Mouse (Mus musculus): Measurements from ENCODE around the gene Sapcd1.
"Not testable (repeated sequence)": the region's sequence is repeated elsewhere in the genome, so short reads cannot be mapped to it uniquely, and the experiment has no call there.

Gene Sapcd1

DNA sequence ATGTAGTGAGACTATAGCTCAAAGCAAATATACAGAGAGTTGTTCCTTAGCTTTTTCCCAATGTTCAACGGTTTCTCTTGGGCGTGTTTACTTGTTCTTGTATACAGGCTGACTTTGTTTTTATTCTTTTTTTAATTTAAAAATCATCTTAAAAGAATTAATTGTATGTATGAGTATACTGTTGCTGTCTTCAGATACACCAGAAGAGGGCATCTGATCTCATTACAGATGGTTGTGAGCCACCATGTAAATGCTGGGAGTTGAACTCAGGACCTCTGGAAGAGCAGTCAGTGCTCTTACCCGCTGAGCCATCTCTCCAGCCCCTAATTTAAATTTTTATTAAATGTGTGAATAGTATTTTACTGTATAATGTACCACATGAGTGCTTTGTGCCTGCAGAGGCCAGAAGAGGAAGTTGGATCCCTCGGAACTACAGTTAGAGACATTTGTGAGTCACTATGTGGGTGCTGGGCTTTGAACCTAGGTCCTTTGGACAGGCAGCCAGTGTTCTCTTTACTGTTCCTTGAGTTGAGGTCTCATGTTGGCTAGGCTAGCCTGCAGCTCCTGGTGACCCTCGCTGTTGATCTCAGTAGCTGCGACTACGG lies 20.3 kb downstream of the Sapcd1 start:
- no peak for DNase-seq (ENCODE audit: low spot score)

DNA sequence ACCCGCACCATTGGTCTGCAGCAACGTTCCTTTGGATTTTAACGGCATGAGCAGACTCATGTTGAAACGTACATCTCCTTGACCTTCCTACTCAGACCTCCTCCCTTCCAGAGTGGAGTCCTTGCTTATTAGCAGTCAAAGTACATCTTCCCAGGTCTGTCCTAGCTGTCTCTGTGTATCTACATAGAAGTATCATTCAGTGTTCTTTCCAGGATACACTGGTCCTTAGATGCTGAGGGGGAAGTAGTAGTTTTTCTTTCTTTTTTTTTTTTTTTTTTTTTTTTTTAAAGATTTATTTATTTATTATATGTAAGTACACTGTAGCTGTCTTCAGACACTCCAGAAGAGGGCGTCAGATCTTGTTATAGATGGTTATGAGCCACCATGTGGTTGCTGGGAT lies 21.9 kb downstream of the Sapcd1 start:
- DNase-seq (ENCODE audit: low spot score): not testable (repeated sequence)

DNA sequence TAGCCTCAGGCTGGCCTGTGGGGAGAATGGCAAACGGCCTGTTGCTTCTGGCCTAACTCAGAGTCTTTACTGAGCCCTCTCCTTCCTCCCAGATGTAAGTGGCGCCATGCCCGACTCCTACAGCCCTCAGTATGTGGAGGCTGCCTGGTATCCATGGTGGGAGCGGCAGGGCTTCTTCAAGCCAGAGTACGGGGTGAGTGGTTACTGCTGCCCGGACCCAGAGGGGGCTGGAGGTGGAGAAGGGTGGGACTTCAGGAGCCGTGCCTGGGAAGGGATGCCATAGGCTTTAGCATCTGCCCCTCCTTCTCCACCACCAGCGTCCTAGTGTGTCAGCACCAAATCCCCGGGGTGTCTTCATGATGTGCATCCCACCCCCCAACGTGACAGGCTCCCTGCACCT lies 22.7 kb downstream of the Sapcd1 start:
- no peak for DNase-seq (ENCODE audit: low spot score)

DNA sequence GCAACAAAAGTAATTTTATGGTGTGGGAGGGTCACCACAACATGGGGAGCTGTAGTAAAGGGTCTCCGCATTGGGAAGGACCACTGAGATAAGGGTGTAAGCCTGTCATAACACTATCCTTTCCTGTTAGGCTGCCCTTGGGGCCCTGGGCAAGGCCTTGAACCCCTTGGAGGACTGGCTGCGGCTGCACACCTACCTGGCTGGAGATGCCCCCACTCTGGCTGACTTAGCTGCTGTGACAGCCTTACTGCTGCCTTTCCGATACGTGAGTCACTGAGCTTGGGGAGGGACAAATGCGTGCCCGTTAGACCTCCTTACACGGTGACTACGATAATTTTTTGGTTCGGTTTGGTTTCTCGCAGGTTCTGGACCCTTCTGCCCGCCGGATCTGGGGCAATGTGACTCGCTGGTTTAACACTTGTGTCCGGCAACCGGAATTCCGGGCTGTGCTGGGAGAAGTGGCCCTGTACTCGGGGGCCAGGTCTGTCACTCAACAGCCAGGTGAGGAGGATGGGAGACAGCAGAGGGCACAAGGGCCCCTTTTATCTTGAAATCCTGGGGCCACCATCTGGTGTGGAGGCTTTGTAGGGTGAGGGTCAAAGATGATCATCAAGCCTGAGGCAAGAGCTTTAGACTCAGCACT lies 23.6 kb downstream of the Sapcd1 start:
- DNase-seq (ENCODE audit: low spot score): no peak

DNA sequence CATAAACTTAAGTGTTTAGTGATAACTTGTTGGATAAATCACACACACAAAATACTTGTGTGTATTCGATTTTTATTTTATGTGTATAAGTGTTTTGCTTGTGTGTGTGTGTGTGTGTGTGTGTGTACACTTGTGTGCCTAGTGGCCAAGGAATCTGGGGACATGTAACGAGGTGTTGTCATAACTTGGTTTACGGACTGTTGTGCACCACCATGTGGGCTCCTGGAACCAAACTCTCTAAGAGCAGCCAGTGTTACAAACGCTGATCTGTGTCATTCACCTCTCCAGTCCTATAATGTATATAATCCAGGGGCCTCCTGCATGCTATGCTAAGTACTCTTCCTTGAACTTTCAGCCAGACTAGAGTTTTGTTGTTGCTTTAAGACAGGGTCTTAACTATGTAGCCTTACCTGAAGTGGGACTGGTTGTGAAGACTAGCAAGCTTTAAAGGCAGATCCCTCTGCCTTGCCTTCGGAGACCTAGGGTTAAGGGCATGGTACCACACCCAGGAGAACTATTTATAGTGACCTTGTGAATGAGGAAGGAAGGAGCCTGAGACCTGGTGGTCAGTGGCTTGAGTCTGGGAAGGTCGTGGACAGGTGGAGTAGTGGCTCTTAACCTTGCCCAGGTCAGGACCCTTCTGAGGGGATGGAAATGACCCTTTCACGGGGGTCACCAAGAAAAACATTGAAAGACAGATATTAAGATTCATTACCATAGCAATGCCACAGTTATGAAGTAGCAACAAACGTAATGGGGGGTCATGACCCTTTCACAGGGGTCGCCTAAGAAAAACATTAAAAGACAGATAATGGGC lies 24.6 kb downstream of the Sapcd1 start:
- no peak for DNase-seq (ENCODE audit: low spot score)

DNA sequence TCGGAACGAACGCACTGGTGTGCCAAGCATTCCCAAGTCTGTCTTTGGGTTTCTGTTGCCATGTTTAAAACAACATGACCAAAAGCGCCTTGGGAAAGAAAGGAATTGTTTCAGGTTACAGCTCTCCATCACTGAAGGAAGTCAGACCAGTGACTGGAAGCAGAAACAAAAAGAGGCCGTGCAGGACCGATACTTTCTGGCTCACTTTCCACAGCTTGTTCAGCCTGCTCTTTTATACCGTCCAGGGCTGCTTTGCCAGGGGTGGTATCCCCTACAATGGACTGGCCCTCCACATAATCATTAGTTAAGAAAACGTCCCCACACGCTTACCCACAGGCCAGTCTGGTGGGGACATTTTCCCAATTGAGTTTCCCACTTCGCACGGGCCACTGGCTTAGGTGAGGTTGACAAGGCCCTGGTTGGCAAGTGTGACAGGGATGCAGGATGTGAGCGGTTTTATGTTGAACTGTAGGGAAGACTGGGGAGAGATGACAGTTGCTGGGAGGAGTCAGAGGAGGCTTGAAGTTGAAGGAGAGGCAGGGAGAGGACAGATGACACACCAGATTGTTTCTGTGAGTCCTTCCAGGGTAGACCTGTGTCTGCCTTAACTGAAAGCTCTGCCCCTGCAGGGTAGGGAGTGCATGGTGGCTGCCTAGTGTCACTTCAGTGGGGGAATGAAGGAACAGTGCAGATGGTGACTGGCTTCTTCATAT lies 25.5 kb downstream of the Sapcd1 start:
- DNase-seq (ENCODE audit: low spot score): no peak

DNA sequence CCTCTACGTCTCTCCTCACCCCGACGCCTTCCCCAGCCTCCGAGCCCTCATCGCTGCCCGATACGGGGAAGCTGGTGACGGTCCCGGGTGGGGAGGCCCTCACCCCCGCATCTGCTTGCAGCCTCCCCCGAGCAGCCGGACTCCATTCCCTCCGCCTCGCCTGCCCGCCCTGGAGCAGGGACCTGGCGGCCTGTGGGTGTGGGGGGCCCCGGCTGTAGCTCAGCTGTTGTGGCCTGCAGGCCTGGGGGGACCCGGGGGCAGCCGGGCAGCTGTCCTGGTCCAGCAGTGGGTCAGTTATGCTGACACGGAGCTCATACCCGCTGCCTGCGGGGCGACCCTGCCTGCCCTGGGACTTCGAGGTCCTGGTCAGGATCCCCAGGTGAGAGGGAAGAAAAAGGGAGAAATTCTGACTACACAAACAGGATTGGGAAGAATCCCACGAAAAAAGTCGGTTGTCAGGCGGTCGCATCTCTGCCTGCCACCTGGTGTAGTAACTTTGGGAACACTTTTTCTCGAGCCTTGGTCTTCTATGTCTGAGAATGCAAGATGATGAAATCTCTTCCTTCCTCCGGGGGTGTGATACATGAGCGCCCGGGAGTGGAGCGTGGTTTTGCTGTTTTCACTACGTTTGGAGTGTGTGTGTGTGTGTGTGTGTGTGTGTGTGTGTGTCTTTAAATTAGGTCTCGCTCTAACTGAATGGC lies 26.2 kb downstream of the Sapcd1 start:
- DNase-seq (ENCODE audit: low spot score): no peak

DNA sequence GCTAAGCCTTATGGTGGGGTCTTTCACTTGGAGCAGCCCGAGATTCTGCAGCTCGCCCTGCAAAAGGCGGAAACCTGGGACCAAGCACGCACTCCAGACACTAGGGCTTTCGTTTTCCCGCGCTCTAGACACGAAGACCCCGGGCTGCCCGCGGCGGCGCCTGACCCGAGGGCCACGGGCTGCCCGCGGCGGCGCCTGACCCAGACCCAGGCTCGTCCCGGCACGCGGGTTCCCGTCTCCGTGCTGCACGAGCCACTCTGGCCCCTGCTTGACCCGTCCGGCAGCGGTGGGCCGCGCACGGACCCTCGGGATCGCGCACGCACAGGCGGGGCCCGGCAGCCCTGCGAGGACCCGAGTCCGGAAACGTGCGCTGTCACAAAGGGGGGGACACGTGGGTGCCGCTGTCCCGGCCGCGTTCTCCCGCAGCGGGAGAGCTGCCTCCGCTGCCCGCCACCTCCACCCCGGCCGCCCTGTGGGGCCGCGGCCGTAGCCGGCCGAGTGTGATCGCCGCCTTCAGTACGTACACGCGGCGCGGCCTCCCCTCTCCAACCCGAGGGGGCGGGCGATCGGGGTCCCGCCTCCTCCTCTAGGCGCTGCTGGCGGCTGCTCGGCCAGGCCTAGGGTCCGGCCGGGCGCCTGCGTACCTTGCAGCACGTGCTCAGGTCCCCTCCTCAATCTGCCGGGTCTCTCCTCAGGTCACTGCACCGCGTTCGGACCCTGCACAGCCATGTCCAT lies 26.9 kb downstream of the Sapcd1 start, which contains the start of gene Vars:
Gene Vars, plus strand, starts transcription at position 271 of the 735 bp plus-strand sequence.
- DNase-seq (ENCODE audit: low spot score): peak; percentile 85

DNA sequence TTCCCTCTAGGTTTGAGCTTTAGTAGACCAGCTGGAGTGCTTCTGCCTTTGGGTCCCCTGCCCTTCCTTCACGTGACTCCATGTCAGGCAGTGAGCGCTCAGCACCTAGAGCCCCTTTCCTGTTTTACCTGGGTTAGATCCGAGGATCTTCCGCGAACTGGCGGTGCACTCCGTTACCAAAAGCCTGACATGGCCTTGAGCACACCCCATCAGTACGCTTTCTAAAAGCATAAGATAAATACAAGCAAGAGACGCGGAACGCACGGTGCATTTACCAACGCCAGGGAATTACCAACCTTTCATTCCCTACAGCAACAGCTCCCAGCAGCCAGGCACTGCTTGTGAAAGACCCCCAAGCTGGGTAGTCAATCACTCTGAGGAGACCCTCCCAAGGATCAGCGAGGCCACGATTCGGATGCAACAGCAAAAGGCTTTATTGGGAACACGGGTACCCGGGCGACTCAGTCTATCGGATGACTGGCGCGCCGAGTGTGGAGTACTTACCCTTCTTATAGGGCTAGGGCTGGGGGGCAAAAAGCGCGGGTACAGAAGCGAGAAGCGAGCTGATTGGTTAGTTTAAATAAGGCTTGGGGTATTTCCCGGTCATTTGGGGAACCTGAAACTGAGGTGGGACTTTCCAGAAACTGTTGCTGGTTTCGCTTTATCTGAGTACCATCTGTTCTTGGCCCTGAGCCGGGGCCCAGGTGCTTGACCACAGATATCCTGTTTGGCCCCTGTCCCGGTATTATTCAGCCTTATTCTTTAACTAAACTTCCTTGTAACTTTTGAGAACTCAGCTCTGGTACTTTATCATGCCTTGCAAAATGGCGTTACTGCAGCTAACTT lies 27.7 kb downstream of the Sapcd1 start:
- DNase-seq (ENCODE audit: low spot score): not testable (repeated sequence)

DNA sequence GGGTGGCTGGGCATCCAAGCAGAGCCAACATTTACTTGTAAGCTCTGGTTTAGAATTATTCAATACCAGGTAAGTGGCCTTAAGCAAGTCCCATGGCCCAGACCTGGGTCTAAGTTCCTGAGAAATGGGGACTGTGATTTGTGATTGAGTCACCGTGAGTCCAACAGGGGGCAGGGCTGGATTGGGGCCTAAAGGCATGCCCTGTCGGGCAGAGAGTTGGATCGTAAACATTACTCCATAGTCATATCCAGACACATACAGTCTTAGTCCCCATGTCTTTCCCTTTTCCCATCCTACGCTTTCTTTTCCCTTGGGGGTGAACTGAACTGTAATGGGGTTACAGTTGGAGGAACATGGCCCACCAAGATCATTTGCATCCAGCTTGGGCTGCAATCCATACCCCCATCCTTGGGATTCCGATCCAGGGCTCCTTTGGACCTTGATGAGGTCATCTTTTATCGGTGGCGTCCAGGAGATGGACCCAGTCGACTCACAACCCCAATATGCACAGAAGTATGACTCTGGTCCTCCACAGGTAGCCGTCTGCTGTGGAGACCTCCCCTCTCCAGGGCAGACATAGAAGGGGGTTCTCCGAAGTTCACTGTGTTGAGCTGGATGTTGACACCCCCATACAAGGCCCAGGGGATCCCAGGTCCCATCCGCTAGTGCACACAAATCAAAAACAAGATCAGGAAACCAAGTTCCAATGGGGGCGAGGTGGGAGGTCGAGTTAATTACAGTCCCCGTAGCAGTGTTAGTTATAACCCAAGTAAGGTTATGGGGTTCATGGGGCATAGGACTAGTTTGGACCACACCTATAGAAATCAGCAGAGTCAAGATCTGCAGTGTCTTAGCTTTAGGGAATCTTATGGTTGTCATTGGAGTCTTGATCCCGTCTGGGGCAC lies 29.0 kb downstream of the Sapcd1 start:
- no peak for DNase-seq (ENCODE audit: low spot score)

DNA sequence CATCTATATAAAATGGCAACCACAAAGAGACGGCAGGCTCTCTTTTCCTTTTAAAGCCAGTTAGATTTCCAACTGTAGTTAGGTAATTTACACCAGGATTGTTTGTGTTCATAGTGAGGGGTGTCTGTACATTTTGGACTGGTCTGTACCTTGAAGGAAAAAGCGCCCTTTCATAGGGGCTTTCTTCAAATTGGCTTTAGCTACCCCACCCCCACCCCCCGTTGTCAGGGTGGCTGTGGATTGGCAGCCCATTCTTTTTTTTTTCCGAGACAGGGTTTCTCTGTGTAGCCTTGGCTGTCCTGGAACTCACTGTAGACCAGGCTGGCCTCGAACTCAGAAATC lies 30.7 kb downstream of the Sapcd1 start:
- no peak for DNase-seq (ENCODE audit: low spot score)

DNA sequence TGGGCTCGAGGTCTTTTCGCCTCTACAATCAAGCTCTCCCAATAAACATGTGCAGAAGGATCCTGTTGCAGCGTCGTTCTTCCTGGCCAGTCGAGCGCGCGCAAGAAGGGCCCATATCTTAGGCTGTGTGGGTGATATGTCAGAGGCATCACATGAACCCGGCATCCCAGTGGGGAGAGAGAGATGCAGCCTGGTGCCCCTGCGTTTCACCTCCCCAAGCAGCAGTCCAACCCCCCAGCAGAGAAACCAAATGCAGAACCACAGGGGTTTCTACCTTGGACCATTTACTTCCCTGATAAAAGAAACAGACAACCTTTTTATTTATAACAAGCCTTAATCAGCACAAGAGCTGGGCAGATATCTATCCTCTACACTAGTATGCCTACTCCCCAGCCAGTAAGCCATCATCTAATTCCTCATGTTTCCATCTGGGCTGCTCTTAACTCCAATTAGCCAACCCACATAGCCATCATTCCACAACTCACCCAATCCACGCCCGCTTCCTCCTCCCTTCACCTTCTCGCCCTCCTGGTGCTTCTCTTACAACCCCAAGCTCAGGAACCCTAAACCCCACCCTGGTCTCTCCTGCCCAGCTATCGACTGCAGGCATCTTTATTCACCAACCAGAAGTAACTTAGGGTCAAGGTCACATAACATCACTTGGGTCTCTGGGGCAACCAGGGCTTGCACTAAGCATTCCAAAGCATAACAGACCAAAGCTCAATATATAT lies 31.2 kb downstream of the Sapcd1 start:
- no peak for DNase-seq (ENCODE audit: low spot score)

DNA sequence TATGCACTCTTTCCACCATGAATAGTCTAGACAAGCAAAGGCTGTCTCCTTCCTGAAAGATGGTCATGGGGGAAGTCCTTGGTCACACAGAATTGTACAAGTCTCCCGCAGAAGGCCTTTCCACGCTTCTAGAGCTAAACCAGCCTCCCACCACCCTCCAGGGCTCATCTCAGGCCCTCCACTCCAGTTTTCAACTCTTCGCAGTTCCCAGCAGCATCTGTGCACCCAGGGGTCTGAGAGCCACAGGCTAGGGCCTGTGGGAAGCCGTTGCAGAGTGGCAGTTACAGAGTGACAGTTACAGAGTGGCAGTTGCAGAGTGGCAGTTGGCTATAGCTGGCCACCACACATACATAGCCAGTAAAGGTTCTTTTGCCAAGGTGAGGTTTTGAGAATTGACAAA lies 31.9 kb downstream of the Sapcd1 start:
- not testable (repeated sequence) for DNase-seq (ENCODE audit: low spot score)

DNA sequence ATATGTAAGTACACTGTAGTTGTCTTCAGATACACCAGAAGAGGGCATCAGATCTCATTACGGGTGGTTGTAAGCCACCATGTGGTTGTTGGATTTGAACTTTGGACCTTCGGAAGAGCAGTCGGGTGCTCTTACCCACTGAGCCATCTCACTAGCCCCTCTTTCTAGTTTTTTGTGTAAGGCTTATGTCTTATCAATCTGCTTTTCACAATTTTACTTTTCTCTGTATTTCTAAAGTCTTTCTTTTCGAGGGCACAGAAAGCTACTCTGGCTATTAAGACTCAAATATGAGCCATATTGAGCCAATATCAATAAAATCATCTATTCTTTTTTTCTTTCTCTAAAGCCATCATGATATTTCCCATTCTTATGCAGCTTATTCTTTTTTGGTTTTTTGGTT lies 32.6 kb downstream of the Sapcd1 start:
- DNase-seq (ENCODE audit: low spot score): not testable (repeated sequence)

DNA sequence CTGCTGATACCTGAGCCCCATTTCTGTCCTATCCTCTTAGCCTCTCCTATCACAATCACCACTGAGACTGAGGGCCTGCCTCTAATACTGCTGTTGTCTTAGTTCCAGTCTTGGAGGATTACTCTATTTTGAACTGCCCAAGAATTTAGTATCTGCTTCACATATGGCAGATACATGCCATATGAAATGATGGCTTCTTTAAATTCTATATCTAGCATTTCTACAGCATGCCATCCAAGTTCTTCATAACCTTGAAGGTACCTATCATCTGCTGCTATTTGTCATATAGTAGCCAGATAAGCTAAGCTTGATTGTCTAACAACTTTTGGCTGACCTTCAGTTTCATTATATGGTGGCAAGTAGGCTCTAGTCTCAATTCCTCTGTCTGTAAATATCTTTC lies 33.1 kb downstream of the Sapcd1 start:
- no peak for DNase-seq (ENCODE audit: low spot score)

DNA sequence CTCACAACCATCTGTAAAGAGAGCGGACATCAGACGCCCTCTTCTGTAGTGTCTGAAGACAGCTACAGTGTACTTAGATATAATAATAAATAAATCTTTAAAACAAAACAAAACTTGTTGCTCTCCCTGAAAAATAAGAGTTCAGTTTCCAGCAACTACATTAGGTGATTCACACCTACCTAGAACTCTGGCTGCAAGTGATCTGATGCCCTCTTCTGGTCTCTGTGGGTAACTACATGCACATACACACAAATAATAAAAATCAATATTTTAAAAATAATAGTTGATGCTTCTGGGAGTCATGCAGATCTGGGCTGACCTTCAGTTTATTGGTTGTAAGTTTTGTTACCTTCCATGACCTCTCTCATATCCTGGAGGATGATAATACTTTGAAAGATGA lies 43.6 kb downstream of the Sapcd1 start:
- no peak for DNase-seq (ENCODE audit: low spot score)

DNA sequence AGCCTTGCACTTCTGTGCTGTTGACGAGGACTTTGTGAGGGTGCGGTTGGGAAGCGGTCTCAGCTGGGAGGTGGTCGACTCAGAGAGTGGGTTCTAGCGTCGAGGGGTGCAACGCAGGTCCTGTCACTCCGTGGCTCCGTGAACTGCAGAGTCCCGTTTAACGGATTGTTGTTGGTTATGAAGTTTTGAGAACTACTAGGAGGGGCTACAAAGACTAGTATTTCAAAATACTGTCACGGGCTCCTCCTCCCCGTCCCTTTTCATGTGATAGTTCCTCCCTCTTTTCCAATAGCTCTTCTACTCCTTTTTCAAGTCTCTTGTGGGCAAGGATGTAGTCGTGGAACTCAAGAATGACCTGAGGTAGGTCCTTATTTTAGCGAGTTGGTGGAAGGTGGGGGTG lies 45.5 kb downstream of the Sapcd1 start:
- DNase-seq (ENCODE audit: low spot score): no peak

DNA sequence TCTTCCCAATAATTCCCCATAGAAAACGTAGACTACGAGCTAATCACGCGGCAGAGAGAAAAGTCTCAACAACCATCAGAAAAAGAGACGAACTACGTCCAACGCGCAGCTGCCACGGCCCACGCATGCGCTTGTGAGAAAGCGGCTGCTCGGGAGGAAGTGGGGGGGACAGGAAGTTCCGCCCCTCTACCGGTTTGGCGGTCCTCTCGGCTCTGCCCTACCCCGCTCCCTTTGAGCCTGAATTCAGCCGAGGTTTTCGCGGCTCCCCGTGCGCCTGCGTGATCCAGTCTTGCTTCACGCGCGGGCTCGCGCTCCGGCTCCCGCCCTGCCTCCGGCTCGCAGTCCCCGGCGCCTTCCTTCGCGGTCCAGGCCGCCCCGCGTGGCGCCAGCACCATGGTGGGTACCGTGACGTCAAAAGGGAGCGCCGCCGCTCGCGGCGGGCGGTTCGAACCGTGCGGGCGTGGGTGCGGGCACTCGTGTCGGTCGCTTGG lies 46.1 kb downstream of the Sapcd1 start, which contains the start of gene Lsm2:
Gene Lsm2, plus strand, starts transcription at position 173 of the 491 bp plus-strand sequence.
- DNase-seq (ENCODE audit: low spot score): peak; percentile 92

Measured in urinary bladder, postnatal 14 days (tissue).